Mouse (Mus musculus) spleen, adult 10 weeks (tissue): ENCODE measurements around the gene Pfkfb3. TPM values are rescaled to one million over a fixed set of nuclear protein-coding genes. Genes with fewer than 3 reads are reported as not detected.

Experiments used
- polyA plus RNA-seq: library from polyadenylated mRNA; stranded (reverse); fragments of 350-450 nt; fragmentation: Illumina TruSeq; extraction: RNeasy Lipid Tissue Mini Kit (QIAGEN cat#74804); gene quantifications from one replicate; pipeline ENCODE4 v1.2.3, GENCODE M21; 2015; ENCODE audit warnings: low replicate concordance; ENCODE audit not compliant: insufficient read depth

The Pfkfb3 gene
- 54.1 TPM for polyA plus RNA-seq

DNA sequence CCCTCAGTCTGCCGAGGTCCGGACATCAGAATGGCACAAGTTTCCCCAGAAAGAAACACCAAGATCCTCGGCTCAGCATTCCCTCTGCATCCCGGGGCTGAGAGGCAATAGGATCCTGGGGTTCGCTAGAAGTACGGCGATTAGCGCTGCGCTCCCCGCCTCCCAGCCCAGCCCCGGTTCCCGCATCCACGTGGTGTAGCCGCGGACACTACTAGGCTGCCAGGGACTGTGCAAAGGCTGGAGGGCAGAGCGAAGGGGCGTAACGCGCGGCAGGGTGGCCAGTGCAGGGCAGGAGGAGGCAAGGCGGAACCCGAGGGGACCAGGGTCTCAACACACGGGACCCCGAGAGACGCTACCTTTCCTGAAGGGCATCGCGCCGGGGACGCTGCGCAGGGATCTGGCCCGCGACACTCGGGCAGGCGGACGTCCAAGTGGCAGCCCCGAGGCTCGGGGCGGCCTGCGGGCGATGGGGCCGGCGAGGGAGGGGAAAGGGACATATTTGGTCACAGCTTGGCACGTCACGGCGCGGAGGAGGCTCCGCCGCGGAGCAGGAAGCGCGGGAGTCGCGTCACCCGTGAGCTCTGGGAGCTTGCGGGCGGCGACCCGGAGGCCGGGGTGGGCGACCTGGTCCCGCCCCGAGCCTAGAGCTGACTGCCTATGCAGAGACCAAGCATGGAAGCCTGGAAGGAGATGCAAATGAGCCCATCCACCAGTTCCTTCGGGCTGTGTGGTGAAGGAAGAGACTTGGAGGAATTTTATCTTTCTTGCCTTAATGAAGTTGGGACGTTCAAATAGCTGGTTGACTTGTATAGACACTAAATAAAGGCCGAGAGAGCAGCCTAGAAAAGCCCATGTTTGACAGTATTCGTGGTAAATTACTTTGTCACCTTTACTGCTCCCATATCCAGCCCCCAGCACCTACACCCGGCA, at the start of gene Pfkfb3:
Gene Pfkfb3 (minus strand): TSS at position 607 of the 930 bp plus-strand sequence.

Other genes with a start within 250 kb of the Pfkfb3 start
- gene Rbm17, start 50.1 kb upstream of the Pfkfb3 start, polyA plus RNA-seq, result 202 TPM
- gene Gm17490, start 72.2 kb upstream of the Pfkfb3 start, polyA plus RNA-seq, result not detected
- 10.7 TPM for gene Il2ra, start 88.7 kb upstream of the Pfkfb3 start, polyA plus RNA-seq
- gene Il15ra, start 151.2 kb upstream of the Pfkfb3 start, polyA plus RNA-seq, result 27.0 TPM
- 84.2 TPM for gene Fbh1, start 223.5 kb upstream of the Pfkfb3 start, polyA plus RNA-seq
- gene Ankrd16, start 223.8 kb upstream of the Pfkfb3 start, polyA plus RNA-seq, result 88.0 TPM